Mouse (Mus musculus) CD4-positive helper T cell, adult 2 months (primary cell): ENCODE measurements at regions not wholly inside any gene's neighbourhood (a gene's known extent, or its start where the extent isn't known, plus 50 kb on each side); places are given as distances from the start of the nearest gene placed in this dataset.

Experiments used
- DNase-seq: peaks from one replicate; pipeline ENCODE4 v3.0.0-alpha.2; 2012; ENCODE audit warnings: low read depth, missing footprints, low spot score

DNA sequence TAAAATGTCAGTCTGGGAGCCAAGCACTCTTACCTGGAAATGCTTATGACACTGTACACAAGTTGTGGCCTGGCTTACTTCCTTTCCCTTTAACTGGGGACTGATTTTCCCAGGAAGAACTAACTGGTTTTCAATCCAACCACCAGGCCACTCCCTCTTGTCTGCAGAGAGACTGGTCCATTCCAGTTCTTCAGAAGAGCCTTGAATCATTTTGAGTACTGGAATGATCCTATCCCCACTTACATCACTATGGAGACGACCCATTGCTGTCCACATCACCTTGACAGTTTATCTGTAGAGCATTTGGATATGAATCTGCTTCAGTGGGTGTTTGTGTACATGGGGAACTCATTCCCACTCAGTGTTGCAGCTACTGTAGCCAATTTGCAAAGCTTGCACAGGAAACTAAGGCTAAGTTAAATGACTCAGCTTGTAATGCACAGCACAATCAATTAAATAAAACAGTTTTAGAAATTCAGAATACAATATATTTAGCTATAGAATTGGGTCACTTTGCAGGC is 121.7 kb upstream of the Prep start:
- no peak for DNase-seq

DNA sequence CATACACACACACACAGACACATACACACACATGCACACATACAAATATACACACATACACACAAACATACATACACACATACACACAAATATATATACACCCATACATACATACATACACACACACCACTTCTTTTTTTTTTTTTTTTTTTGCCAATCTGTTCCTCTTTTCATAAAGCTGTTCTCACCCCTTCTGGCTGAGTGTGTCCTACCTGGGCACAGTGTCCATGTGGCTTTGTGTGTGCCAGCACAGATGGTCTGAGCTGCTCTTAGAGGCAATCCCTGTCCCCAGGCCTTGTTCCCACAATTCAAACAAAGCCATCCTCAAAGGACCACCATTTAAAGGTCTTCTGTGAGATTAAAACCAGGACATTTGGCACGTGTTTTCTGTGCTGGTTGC is 127.6 kb upstream of the Prep start:
- no peak for DNase-seq

- no peak for DNase-seq
Measured at GRCm38 (mm10) chr10:44936976-44937500, 130.0 kb upstream of the Prep start.

DNA sequence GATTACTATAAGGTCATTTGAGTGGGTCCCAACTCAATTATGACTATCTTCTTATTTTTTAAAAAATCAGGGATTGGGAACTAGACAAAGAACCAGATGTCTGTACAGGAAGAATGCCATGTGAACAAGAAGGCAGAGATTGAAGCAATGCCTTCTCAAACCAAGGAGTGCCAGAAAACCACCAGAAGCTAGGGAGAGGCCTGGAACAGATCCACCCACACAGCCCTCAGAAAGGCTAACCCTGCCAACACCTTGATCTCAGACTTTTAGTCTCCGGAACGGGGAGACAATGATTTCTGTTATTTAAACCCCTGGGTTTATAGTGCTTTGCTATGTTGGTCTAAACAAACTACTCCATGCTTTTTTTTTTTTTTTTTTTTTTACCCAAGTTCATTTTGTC is 136.2 kb upstream of the Prep start:
- DNase-seq, result no peak

GRCm38 (mm10) chr10:44913751-44914388 is 153.1 kb upstream of the Prep start:
- DNase-seq, result no peak

GRCm38 (mm10) chr10:44904520-44904919 is 162.5 kb upstream of the Prep start:
- DNase-seq, result no peak

DNA sequence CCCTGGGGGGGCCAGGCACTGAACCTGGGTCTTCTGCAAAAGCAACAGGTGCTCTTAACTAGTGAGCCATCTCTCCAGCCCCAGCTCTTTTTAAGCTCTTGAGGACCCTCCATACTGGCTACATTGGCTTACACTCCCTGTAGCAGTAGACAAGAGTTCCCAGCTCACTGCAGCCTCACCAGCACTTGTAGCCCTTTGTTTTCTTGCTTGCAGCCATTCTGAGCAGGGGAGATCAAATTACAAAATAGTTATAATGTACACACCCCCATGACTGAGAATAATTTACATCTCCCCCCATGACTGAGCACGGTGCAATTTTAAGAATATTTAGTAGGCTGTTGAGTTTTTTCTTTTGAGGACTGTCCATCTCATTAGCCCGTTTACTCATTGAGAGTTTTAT is 165.8 kb upstream of the Prep start:
- no peak for DNase-seq

GRCm38 (mm10) chr10:44892124-44892523 is 174.9 kb upstream of the Prep start:
- no peak for DNase-seq

DNA sequence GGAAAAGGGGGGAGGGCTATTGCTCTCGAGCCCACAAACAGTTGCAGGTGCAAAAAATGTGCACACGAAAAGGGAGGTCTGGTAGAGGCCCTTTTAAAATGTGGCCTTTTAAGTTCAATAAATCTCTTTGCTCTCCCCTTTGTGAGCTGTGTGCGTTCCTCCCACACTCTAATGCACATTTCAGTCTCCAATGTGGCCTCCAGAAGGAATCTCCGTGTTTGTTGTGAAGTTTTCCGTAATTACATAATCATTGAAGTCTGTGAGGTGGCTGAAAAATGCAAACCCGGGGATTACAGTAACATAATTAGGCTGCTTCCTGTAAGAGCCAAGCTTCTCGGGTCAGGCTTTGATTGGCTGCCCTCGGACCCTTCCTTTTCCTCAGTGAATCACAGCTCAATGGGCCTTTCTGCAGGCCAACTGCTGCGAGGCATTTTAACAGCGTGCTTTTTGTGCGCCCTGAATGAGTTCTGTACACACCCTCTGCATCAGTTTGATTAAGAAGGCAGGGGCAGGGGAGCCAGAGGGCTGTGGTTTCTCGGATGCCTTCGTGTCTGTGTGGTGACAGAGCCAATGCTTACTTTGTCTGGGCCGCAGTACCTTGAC is 179.8 kb upstream of the Prep start:
- no peak for DNase-seq

DNA sequence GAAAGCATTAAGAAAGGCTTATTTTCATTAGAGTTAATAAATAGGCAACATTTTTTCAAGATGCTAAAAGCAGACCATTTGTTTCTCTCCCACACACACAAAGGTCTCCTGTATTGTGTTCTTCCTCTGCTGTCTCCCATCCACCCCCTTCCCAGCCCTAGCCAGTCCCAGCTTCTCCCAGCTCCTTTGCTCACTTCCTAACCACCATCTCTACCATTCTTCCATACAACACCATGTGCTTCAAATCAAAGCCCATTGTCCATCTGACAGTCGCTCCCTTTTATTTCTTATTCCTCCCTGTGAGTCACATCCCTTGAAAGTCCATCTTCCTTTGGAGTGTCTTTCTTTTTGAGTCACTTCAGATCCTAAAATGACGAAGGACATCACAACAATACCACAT is 185.0 kb upstream of the Prep start:
- no peak for DNase-seq

- no peak for DNase-seq
Measured at GRCm38 (mm10) chr10:44877076-44877663, 189.8 kb upstream of the Prep start.

- no peak for DNase-seq
Measured at GRCm38 (mm10) chr10:44873642-44874285, 193.2 kb upstream of the Prep start.

DNA sequence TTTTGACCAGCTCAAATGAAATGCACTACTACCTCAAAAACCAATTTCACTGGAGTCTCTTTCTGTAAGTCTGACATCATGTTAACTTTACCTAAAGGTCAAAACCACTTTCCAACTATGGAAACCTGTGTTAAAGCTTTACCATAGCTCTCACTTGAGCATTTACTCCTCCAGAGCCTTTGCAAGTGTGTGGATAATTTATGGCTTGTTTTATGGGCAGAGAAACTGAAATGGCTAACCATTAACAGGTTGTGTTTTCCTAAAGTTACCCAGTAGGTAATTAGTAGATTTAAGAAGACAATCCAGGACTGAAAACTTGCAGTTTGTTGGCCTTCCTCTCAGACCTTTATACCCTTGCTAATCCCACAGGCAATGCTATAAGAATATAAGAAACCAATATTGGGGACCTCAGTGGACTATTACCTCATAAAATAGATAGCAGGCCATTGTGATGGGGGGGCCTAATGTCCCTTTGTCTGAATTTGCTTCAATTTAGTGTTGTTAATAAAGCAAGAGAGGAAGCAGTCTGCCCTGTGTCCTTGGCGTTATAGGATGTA is 202.7 kb upstream of the Prep start:
- no peak for DNase-seq

- no peak for DNase-seq
Measured at GRCm38 (mm10) chr10:44862360-44862674, 204.7 kb upstream of the Prep start.

- no peak for DNase-seq
Measured at GRCm38 (mm10) chr10:44861671-44862359, 205.2 kb upstream of the Prep start.

- DNase-seq, result no peak
Measured at GRCm38 (mm10) chr10:44857444-44857843, 209.6 kb upstream of the Prep start.

GRCm38 (mm10) chr10:44854109-44854508 is 212.9 kb upstream of the Prep start:
- no peak for DNase-seq

DNA sequence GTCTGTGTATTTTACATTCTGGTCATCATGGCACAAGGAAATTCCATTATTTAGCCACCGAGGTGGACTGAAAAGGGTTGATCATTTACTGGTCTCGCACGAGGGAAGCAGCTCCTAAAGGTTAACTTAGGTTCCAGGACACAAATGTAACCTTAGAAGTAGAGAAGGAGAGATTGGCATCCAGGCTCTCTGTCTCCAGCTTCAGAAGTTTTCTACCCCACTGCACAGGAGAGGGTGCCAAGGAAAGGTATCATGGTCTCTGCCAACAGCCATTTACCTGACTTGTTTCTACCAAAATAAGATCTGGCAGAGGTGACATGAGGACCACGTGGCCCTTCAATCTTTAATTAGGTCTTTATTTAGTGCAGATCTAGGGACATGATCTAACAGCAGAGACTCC is 218.0 kb upstream of the Prep start:
- no peak for DNase-seq

DNA sequence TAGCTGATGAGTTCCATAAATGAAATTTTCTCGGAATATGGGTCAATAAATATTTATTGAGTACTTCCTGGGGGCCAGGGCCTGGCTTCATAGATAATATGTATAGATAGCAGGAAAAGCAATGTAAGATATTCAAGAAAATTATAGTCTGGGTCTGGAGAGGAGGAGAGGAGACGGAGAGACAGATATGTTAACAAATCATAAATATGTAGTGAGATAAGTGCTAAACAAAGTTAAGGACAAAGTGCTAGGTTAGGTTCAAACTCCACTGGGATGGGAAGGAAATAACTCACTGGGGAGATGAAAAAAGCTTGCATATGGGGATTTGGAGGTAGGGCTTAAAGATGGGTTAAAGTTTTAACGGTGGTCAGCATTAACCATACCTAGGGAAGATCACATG is 220.2 kb upstream of the Prep start:
- no peak for DNase-seq

- no peak for DNase-seq
Measured at GRCm38 (mm10) chr10:44846149-44846548, 220.9 kb upstream of the Prep start.

GRCm38 (mm10) chr10:44840449-44840848 is 226.6 kb upstream of the Prep start:
- no peak for DNase-seq

- DNase-seq, result no peak
Measured at GRCm38 (mm10) chr10:44832455-44832854, 234.5 kb upstream of the Prep start.
